Comparison of ENCODE assay signal across 9 mouse cellular contexts in the genomic region with DNA sequence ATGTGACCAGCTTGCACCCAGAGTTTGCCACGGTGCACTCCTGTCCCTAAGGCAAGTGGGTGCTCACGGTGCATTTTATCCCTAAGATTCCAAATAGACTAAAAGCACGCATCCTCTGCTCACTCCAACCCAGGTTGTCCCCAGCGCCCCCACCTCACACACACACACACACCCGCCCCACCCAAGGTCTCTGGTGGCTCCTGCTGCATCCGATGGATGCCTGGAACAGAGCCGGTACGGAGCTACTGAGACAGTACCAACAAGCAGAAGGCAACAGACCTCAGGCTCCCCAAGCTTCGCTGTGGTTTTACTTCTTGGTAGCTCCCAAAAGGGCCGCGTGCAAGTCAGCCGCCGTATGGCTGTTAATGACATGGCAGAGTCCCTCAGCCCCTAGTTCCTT. TPM values are rescaled to one million over a fixed set of nuclear protein-coding genes. Genes with fewer than 3 reads are reported as not detected.
A peak's percentile ranks its signal among the peaks of the same experiment; 100 is the strongest.
DNase-seq lines count a peak whose midpoint lies in the region; ATAC-seq and TF ChIP-seq lines count a peak whose summit lies in the region.
"Had no signal": no experiment of that assay in that cellular context is flagged by ENCODE, and none has a peak within 500 bp of the region (broad histone marks: within the 10 kb centered on the region; RNA-seq: fewer than 3 reads in every experiment).

No protein-coding gene starts in this region.

- no peak for DNase-seq in heart, adult 2 months
- no peak for DNase-seq in heart, adult 9 months (ENCODE audit: low spot score in 2 of 2)
- DNase-seq in hindbrain, embryonic 10.5 days (ENCODE audit: low spot score) = no peak
- no peak for DNase-seq in right cerebral cortex, postnatal 14 days
- DNase-seq in frontal cortex, postnatal 25 days (ENCODE audit: low spot score in 2 of 2) = no peak
- DNase-seq: right cerebral cortex, postnatal 25 days had no signal

- intact Hi-C loops in heart, adult 2 months (cut with DNase I) = loop anchor here (5.0 kb wide), 1 partner anchor 208 kb away; no protein-coding TSS in a partner anchor

- H3K9me3 ChIP-seq in E14TG2a.4 (ENCODE audit: low read length) = no peaks in the 10 kb centered on the region
- no peaks in the 10 kb centered on the region for H3K9me3 ChIP-seq in hindbrain, embryonic 10.5 days
- H3K9me3 ChIP-seq in liver, embryonic 16.5 days (replicated peaks; ENCODE audit: control insufficient read depth, low read length) = no peaks in the 10 kb centered on the region

- H3K4me3 ChIP-seq in heart, adult 2 months = peak overlapping the region; percentile 16; the same call in 1 of the 2 replicates
- H3K4me3 ChIP-seq in E14TG2a.4 (replicated peaks; ENCODE audit: low read length) = peak overlapping the region; percentile 48
- H3K4me3 ChIP-seq in hindbrain, embryonic 10.5 days = peak overlapping the region; percentile 42
- H3K4me3 ChIP-seq in liver, embryonic 16.5 days (ENCODE audit: low read depth, low read length) = no peak overlapping the region

- no peak overlapping the region; the same call in 1 of the 2 replicates for H3K27ac ChIP-seq in heart, adult 2 months
- H3K27ac ChIP-seq in hindbrain, embryonic 10.5 days = peak overlapping the region; percentile 71
- no peak overlapping the region for H3K27ac ChIP-seq in liver, embryonic 16.5 days (ENCODE audit: low read length)

- ATAC-seq in liver, embryonic 16.5 days (ENCODE audit: low read depth) = no peak
- ATAC-seq in megakaryocyte, adult 5-6 weeks (ENCODE audit: poor library complexity, severe bottlenecking) = no peak

- no peaks in the 10 kb centered on the region for H3K79me2 ChIP-seq in heart, adult 2 months (replicated peaks; ENCODE audit: control insufficient read depth, insufficient read depth, low read length)

- no peak for TF ChIP-seq POLR2A in heart, adult 2 months (IDR thresholded peaks at IDR 0.05; ENCODE audit: insufficient read depth, low read depth, low read length)

- no peak for TF ChIP-seq CTCF in heart, adult 2 months (IDR thresholded peaks at IDR 0.05)
- no peak for TF ChIP-seq CTCF in E14TG2a.4 (conservative IDR thresholded peaks at IDR 0.05; ENCODE audit: low read length)

- H3K4me2 ChIP-seq in liver, embryonic 16.5 days (ENCODE audit: low read depth, low read length) = 0 out of 2 replicates have a peak overlapping the region, but pooled peaks have one; percentile 38

- no peak for TF ChIP-seq EP300 in heart, adult 2 months (IDR thresholded peaks at IDR 0.05; ENCODE audit: insufficient read depth, low read depth, low read length)

- peaks cover 6% of the 10 kb centered on the region; the same call in 1 of the 2 replicates for H3K4me1 ChIP-seq in heart, adult 2 months (ENCODE audit: control insufficient read depth, insufficient read depth, low read length)
- H3K4me1 ChIP-seq in E14TG2a.4 (replicated peaks; ENCODE audit: low read depth, low read length) = peaks cover 46% of the 10 kb centered on the region
- H3K4me1 ChIP-seq in hindbrain, embryonic 10.5 days (replicated peaks) = peaks cover 64% of the 10 kb centered on the region
- no peaks in the 10 kb centered on the region for H3K4me1 ChIP-seq in liver, embryonic 16.5 days (ENCODE audit: control insufficient read depth, low read depth, low read length)

- no peaks in the 10 kb centered on the region for H3K36me3 ChIP-seq in heart, adult 2 months (ENCODE audit: control insufficient read depth, insufficient read depth, low read length)
- peaks cover 34% of the 10 kb centered on the region for H3K36me3 ChIP-seq in E14TG2a.4 (ENCODE audit: insufficient read depth, low read length)
- peaks cover 21% of the 10 kb centered on the region for H3K36me3 ChIP-seq in hindbrain, embryonic 10.5 days
- no peaks in the 10 kb centered on the region for H3K36me3 ChIP-seq in liver, embryonic 16.5 days (ENCODE audit: control insufficient read depth, insufficient read depth)

- H3K27me3 ChIP-seq in heart, adult 2 months (ENCODE audit: control insufficient read depth, insufficient read depth, low read length) = no peaks in the 10 kb centered on the region
- H3K27me3 ChIP-seq in E14TG2a.4 (ENCODE audit: insufficient read depth, low read length) = peaks cover 23% of the 10 kb centered on the region; the same call in 1 of the 2 replicates
- H3K27me3 ChIP-seq in hindbrain, embryonic 10.5 days (ENCODE audit: insufficient read depth, poor library complexity, severe bottlenecking) = peaks cover 39% of the 10 kb centered on the region
- peaks cover 6% of the 10 kb centered on the region for H3K27me3 ChIP-seq in liver, embryonic 16.5 days (ENCODE audit: control insufficient read depth, insufficient read depth, low read depth, low read length)

- WGBS in heart, adult 2 months = 22% methylated on average over 13 of the region's 13 CpGs
- whole genome bisulfite sequencing in hindbrain, embryonic 10.5 days = 12% methylated on average over 13 of the region's 13 CpGs
- WGBS in liver, embryonic 16.5 days (ENCODE audit: insufficient replicate concordance) = 18% methylated on average over 13 of the region's 13 CpGs

- H3K9ac ChIP-seq in heart, adult 2 months (ENCODE audit: low read depth, low read length) = 0 out of 2 replicates have a peak overlapping the region, but pooled peaks have one; percentile 4
- no peak overlapping the region for H3K9ac ChIP-seq in liver, embryonic 16.5 days (ENCODE audit: low read depth, low read length)

RNA-seq across cellular contexts. Expression of a gene that starts 0.4 kb away (rescaled TPM):
- total RNA-seq in heart, adult 2 months (2021) = under 1 TPM; 0.14 to 0.18 TPM
- 0.57 and 1.3 TPM in 2 replicates for polyA plus RNA-seq in heart, adult 2 months (2012; rRNA removed)
- polyA plus RNA-seq in hindbrain, embryonic 10.5 days (2016; fragmentation: Nextera tagmentation; extraction: Ambion mirVana) = 2.3 and 2.9 TPM in 2 replicates
- polyA plus RNA-seq in liver, embryonic 16.5 days (2015; fragmentation: Nextera tagmentation; extraction: Ambion mirVana) = 0.09 and 0.12 TPM in 2 replicates
- not detected in 2 replicates for total RNA-seq in megakaryocyte, adult 5-6 weeks (2015)
- total RNA-seq in megakaryocyte, adult 5-6 weeks (2017) = not detected in 2 replicates

RNA-seq across cellular contexts. Expression of a gene that starts 18.5 kb away (rescaled TPM):
- 100 to 1,000 TPM; 122 to 133 TPM for total RNA-seq in heart, adult 2 months (2021)
- polyA plus RNA-seq in heart, adult 2 months (2012; rRNA removed) = 172 and 178 TPM in 2 replicates
- polyA plus RNA-seq in hindbrain, embryonic 10.5 days (2016; fragmentation: Nextera tagmentation; extraction: Ambion mirVana) = 98.3 and 105 TPM in 2 replicates
- 93.2 and 102 TPM in 2 replicates for polyA plus RNA-seq in liver, embryonic 16.5 days (2015; fragmentation: Nextera tagmentation; extraction: Ambion mirVana)
- 4.0 and 9.2 TPM in 2 replicates for total RNA-seq in megakaryocyte, adult 5-6 weeks (2015)
- total RNA-seq in megakaryocyte, adult 5-6 weeks (2017) = 9.8 and 10.5 TPM in 2 replicates
